ENCODE assay signal across 13 mouse cellular contexts in the genomic region with DNA sequence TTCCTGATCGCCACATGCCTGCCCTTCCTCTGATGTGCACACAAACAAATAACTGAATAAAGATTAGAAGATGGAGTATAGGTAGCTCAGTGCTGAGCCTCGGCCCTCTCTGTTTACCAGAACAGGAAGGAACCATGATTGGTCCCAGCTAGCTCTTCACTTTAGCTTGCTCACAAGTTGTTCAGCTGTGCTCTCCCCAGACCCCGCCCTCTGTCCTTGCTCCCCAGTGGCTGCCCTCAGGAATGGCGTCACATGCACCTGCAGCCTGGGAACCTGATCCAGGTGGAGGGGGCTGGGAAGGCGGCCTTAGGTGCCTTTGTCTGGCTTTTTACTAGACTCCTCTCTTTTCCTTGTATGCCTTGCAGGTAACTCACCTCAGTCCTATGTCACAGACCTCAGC. TPM values are rescaled to one million over a fixed set of nuclear protein-coding genes. Genes with fewer than 3 reads are reported as not detected.
DNase-seq lines count a peak whose midpoint lies in the region; ATAC-seq and TF ChIP-seq lines count a peak whose summit lies in the region.
"Had no signal": no experiment of that assay in that cellular context is flagged by ENCODE, and none has a peak within 500 bp of the region (broad histone marks: within the 10 kb centered on the region; RNA-seq: fewer than 3 reads in every experiment).

No protein-coding gene starts in this region.

- H3K4me3 ChIP-seq in hindbrain, postnatal 0 days (ENCODE audit: low read length), result no peak overlapping the region
- H3K4me3 ChIP-seq in hindbrain, embryonic 13.5 days, result no peak overlapping the region
- H3K4me3 ChIP-seq in embryonic facial prominence, embryonic 13.5 days, result no peak overlapping the region
- peak overlapping the region; percentile 28 for H3K4me3 ChIP-seq in kidney, embryonic 16.5 days (ENCODE audit: low read length)

- H3K9me3 ChIP-seq in hindbrain, postnatal 0 days (ENCODE audit: low read length), result no peaks in the 10 kb centered on the region
- no peaks in the 10 kb centered on the region for H3K9me3 ChIP-seq in hindbrain, embryonic 13.5 days
- no peaks in the 10 kb centered on the region for H3K9me3 ChIP-seq in embryonic facial prominence, embryonic 13.5 days
- H3K9me3 ChIP-seq in kidney, embryonic 16.5 days (ENCODE audit: low read length), result no peaks in the 10 kb centered on the region

- H3K4me2 ChIP-seq in hindbrain, postnatal 0 days (ENCODE audit: low read depth, low read length), result no peak overlapping the region
- H3K4me2 ChIP-seq in hindbrain, embryonic 13.5 days, result no peak overlapping the region
- peak overlapping the region; percentile 39; the same call in 1 of the 2 replicates for H3K4me2 ChIP-seq in embryonic facial prominence, embryonic 13.5 days
- H3K4me2 ChIP-seq in kidney, embryonic 16.5 days (replicated peaks; ENCODE audit: low read depth, low read length), result peak overlapping the region; percentile 42

- no peaks in the 10 kb centered on the region for H3K36me3 ChIP-seq in hindbrain, postnatal 0 days (ENCODE audit: insufficient read depth, low read length)
- H3K36me3 ChIP-seq in hindbrain, embryonic 13.5 days, result no peaks in the 10 kb centered on the region
- H3K36me3 ChIP-seq in embryonic facial prominence, embryonic 13.5 days, result no peaks in the 10 kb centered on the region
- no peaks in the 10 kb centered on the region for H3K36me3 ChIP-seq in kidney, embryonic 16.5 days (ENCODE audit: insufficient read depth, low read length)

- no peak overlapping the region for H3K9ac ChIP-seq in hindbrain, postnatal 0 days (replicated peaks; ENCODE audit: low read length)
- H3K9ac ChIP-seq in hindbrain, embryonic 13.5 days, result no peak overlapping the region
- peak overlapping the region; percentile 27; the same call in 1 of the 2 replicates for H3K9ac ChIP-seq in embryonic facial prominence, embryonic 13.5 days
- H3K9ac ChIP-seq in kidney, embryonic 16.5 days (replicated peaks; ENCODE audit: low read length), result peak overlapping the region; percentile 23

- no peak for ATAC-seq in hindbrain, postnatal 0 days
- ATAC-seq in hindbrain, embryonic 13.5 days (ENCODE audit: low FRiP score), result no peak
- peak; percentile 52; the same call in 1 of the 2 replicates for ATAC-seq in embryonic facial prominence, embryonic 13.5 days (ENCODE audit: insufficient number of reproducible peaks, insufficient read depth, low FRiP score, low TSS enrichment, low read depth)
- peak; percentile 55 for ATAC-seq in kidney, embryonic 16.5 days (ENCODE audit: low FRiP score, low TSS enrichment)

- DNase-seq in hindbrain, postnatal 0 days (ENCODE audit: low spot score), result no peak
- peak; percentile 33 to 62 for DNase-seq in lung, postnatal 4 days
- DNase-seq in frontal cortex, postnatal 36 days (ENCODE audit: low spot score in 2 of 2), result no peak
- DNase-seq in thymus, postnatal 14 days, result no peak
- no peak for DNase-seq in heart, postnatal 4 days

- H3K4me1 ChIP-seq in hindbrain, postnatal 0 days (ENCODE audit: insufficient read depth, low read length), result peaks cover 7% of the 10 kb centered on the region; the same call in 1 of the 2 replicates
- peaks cover 21% of the 10 kb centered on the region for H3K4me1 ChIP-seq in hindbrain, embryonic 13.5 days (replicated peaks)
- H3K4me1 ChIP-seq in embryonic facial prominence, embryonic 13.5 days, result peaks cover 28% of the 10 kb centered on the region
- H3K4me1 ChIP-seq in kidney, embryonic 16.5 days (ENCODE audit: insufficient read depth, low read length), result peaks cover 29% of the 10 kb centered on the region

- WGBS in hindbrain, postnatal 0 days, result 81% methylated on average over 5 of the region's 5 CpGs
- WGBS in hindbrain, embryonic 13.5 days, result 69% methylated on average over 5 of the region's 5 CpGs
- WGBS in embryonic facial prominence, embryonic 13.5 days, result 51% methylated on average over 5 of the region's 5 CpGs
- 69% methylated on average over 5 of the region's 5 CpGs for WGBS in kidney, embryonic 16.5 days

- H3K27me3 ChIP-seq in hindbrain, postnatal 0 days (ENCODE audit: insufficient read depth, low read length), result no peaks in the 10 kb centered on the region
- H3K27me3 ChIP-seq in hindbrain, embryonic 13.5 days, result no peaks in the 10 kb centered on the region
- no peaks in the 10 kb centered on the region for H3K27me3 ChIP-seq in embryonic facial prominence, embryonic 13.5 days
- no peaks in the 10 kb centered on the region for H3K27me3 ChIP-seq in kidney, embryonic 16.5 days (ENCODE audit: insufficient read depth, low read length)

- H3K27ac ChIP-seq in hindbrain, postnatal 0 days, result peak overlapping the region; percentile 45; the same call in 1 of the 2 replicates
- no peak overlapping the region for H3K27ac ChIP-seq in hindbrain, embryonic 13.5 days
- peak overlapping the region; percentile 68 for H3K27ac ChIP-seq in embryonic facial prominence, embryonic 13.5 days
- peak overlapping the region; percentile 71 for H3K27ac ChIP-seq in kidney, embryonic 16.5 days (ENCODE audit: low read length)

- no peak for TF ChIP-seq CTCF in hindbrain, postnatal 0 days (IDR thresholded peaks at IDR 0.05; ENCODE audit: low read depth)

RNA-seq across cellular contexts. Expression of a gene that starts 9.4 kb away (rescaled TPM):
- 93.4 and 100 TPM in 2 replicates for total RNA-seq in hindbrain, postnatal 0 days (2014; rRNA removed)
- 56.0 and 57.1 TPM in 2 replicates for polyA plus RNA-seq in hindbrain, postnatal 0 days (2015; fragmentation: Nextera tagmentation; extraction: Ambion mirVana)
- 160 and 165 TPM in 2 replicates for polyA plus RNA-seq in hindbrain, embryonic 13.5 days (2015; fragmentation: Nextera tagmentation; extraction: Ambion mirVana)
- 91.6 and 99.4 TPM in 2 replicates for polyA plus RNA-seq in embryonic facial prominence, embryonic 13.5 days (2015; fragmentation: Nextera tagmentation; extraction: Ambion mirVana)
- polyA plus RNA-seq in kidney, embryonic 16.5 days (2015; fragmentation: Nextera tagmentation; extraction: Ambion mirVana), result 103 and 119 TPM in 2 replicates
- total RNA-seq in heart, postnatal 4 days (2021), result 100 to 1,000 TPM; 104 to 109 TPM

RNA-seq across cellular contexts. Expression of a gene that starts 37.8 kb away (rescaled TPM):
- total RNA-seq in hindbrain, postnatal 0 days (2014; rRNA removed), result not detected in 2 replicates
- polyA plus RNA-seq in hindbrain, postnatal 0 days (2015; fragmentation: Nextera tagmentation; extraction: Ambion mirVana), result not detected in 2 replicates
- polyA plus RNA-seq in hindbrain, embryonic 13.5 days (2015; fragmentation: Nextera tagmentation; extraction: Ambion mirVana), result not detected in 2 replicates
- polyA plus RNA-seq in embryonic facial prominence, embryonic 13.5 days (2015; fragmentation: Nextera tagmentation; extraction: Ambion mirVana), result not detected in 2 replicates
- not detected in 2 replicates for polyA plus RNA-seq in kidney, embryonic 16.5 days (2015; fragmentation: Nextera tagmentation; extraction: Ambion mirVana)
- under 1 TPM in 1 of 2 experiments, not detected in 1; 0.20 TPM for total RNA-seq in heart, postnatal 4 days (2021)
- total RNA-seq: granulocyte monocyte progenitor cell, adult 5-6 weeks; layer of hippocampus, postnatal 25 days had no signal
- polyA plus RNA-seq: brain, embryonic 14.5 days; liver, embryonic 16.5 days; neural tube, embryonic 11.5 days had no signal

RNA-seq across cellular contexts. Expression of a gene that starts 39.4 kb away (rescaled TPM):
- 247 and 307 TPM in 2 replicates for total RNA-seq in hindbrain, postnatal 0 days (2014; rRNA removed)
- polyA plus RNA-seq in hindbrain, postnatal 0 days (2015; fragmentation: Nextera tagmentation; extraction: Ambion mirVana), result 209 and 210 TPM in 2 replicates
- polyA plus RNA-seq in hindbrain, embryonic 13.5 days (2015; fragmentation: Nextera tagmentation; extraction: Ambion mirVana), result 154 and 163 TPM in 2 replicates
- 259 and 274 TPM in 2 replicates for polyA plus RNA-seq in embryonic facial prominence, embryonic 13.5 days (2015; fragmentation: Nextera tagmentation; extraction: Ambion mirVana)
- 269 and 323 TPM in 2 replicates for polyA plus RNA-seq in kidney, embryonic 16.5 days (2015; fragmentation: Nextera tagmentation; extraction: Ambion mirVana)
- total RNA-seq in heart, postnatal 4 days (2021), result 100 to 1,000 TPM; 145 to 152 TPM

Comparison
In these comparisons a context has a peak if more than half of its experiments do, and no peak if none do; other contexts are left out.
1. ATAC-seq: peak in embryonic facial prominence, embryonic 13.5 days (single experiment) and kidney, embryonic 16.5 days (single experiment); none in hindbrain, postnatal 0 days (single experiment) and hindbrain, embryonic 13.5 days (single experiment).
2. DNase-seq: peak in lung, postnatal 4 days (2 of 2); none in hindbrain, postnatal 0 days (single experiment), frontal cortex, postnatal 36 days (0 of 2), thymus, postnatal 14 days (single experiment) and heart, postnatal 4 days (single experiment).
3. H3K4me2 ChIP-seq: peak in embryonic facial prominence, embryonic 13.5 days (single experiment) and kidney, embryonic 16.5 days (single experiment); none in hindbrain, postnatal 0 days (single experiment) and hindbrain, embryonic 13.5 days (single experiment).
4. H3K9ac ChIP-seq: peak in embryonic facial prominence, embryonic 13.5 days (single experiment) and kidney, embryonic 16.5 days (single experiment); none in hindbrain, postnatal 0 days (single experiment) and hindbrain, embryonic 13.5 days (single experiment).